Mouse (Mus musculus) midbrain, embryonic 14.5 days (tissue): ENCODE data around the gene Mdm1. TPM values are rescaled to one million over a fixed set of nuclear protein-coding genes. Genes with fewer than 3 reads are reported as not detected.
"Not testable (repeated sequence)": the region's sequence is repeated elsewhere in the genome, so short reads cannot be mapped to it uniquely, and the experiment has no call there.

Experiments
- ATAC-seq: fragments of 200-750 bp; cut with Nextera tagmentation; 2 replicates; pipeline ENCODE4 v1.8.0; 2017; ENCODE audit warnings: moderate number of reproducible peaks, moderate library complexity; ENCODE audit not compliant: low FRiP score, low TSS enrichment
- DNase-seq: peaks from one replicate; pipeline ENCODE4 v3.0.0-alpha.2; 2015
- H3K27ac ChIP-seq: fragments of 300-500 bp; sonication (generic); replicated peaks from 2 replicates; pipeline ENCODE4 v1.5.1; 2014; ENCODE audit warnings: mild to moderate bottlenecking, low read depth, low read length, moderate library complexity
- H3K27me3 ChIP-seq: fragments of 300-500 bp; sonication (generic); 2 replicates; pipeline ENCODE4 v1.6.1; 2014; ENCODE audit warnings: low read length, control low read depth, mixed read lengths; ENCODE audit not compliant: control insufficient read depth, insufficient read depth
- H3K36me3 ChIP-seq: fragments of 300-500 bp; sonication (generic); 2 replicates; pipeline ENCODE4 v1.6.1; 2014; ENCODE audit warnings: low read length, control low read depth; ENCODE audit not compliant: control insufficient read depth, insufficient read depth
- H3K4me1 ChIP-seq: fragments of 300-500 bp; sonication (generic); 2 replicates; pipeline ENCODE4 v1.6.1; 2014; ENCODE audit warnings: mild to moderate bottlenecking, antibody characterized with exemption, low read length, control low read depth; ENCODE audit not compliant: control insufficient read depth, insufficient read depth
- H3K4me2 ChIP-seq: fragments of 300-500 bp; sonication (generic); 2 replicates; pipeline ENCODE4 v1.6.1; 2014; ENCODE audit warnings: mild to moderate bottlenecking, low read length, moderate library complexity
- H3K4me3 ChIP-seq: fragments of 300-500 bp; sonication (generic); replicated peaks from 2 replicates; pipeline ENCODE4 v1.5.1; 2014; ENCODE audit warnings: low read depth, low read length
- H3K9ac ChIP-seq: fragments of 300-500 bp; sonication (generic); replicated peaks from 2 replicates; pipeline ENCODE4 v1.6.1; 2014; ENCODE audit warnings: mild to moderate bottlenecking, low read length, moderate library complexity
- H3K9me3 ChIP-seq: fragments of 300-500 bp; sonication (generic); 2 replicates; pipeline ENCODE4 v1.6.1; 2016; ENCODE audit warnings: low read length, control low read depth, mixed read lengths; ENCODE audit not compliant: control insufficient read depth
- WGBS: fragments of 180-500 bp; shearing (Covaris S2); extraction: QIAGEN DNeasy Blood & Tissue Kit; methylation state at CpG from one replicate; pipeline ENCODE4 v1.1.7; 2014; 5-methylcytosine and 5-hydroxymethylcytosine counted together
- polyA plus RNA-seq: library from polyadenylated mRNA; unstranded; fragments of >200 nt; fragmentation: Nextera tagmentation; extraction: Ambion mirVana; gene quantifications from 2 replicates; pipeline ENCODE4 v1.2.1, GENCODE M21; 2014

Gene Mdm1
- polyA plus RNA-seq, 1 experiment from 2014 or later: 32.3 TPM

DNA sequence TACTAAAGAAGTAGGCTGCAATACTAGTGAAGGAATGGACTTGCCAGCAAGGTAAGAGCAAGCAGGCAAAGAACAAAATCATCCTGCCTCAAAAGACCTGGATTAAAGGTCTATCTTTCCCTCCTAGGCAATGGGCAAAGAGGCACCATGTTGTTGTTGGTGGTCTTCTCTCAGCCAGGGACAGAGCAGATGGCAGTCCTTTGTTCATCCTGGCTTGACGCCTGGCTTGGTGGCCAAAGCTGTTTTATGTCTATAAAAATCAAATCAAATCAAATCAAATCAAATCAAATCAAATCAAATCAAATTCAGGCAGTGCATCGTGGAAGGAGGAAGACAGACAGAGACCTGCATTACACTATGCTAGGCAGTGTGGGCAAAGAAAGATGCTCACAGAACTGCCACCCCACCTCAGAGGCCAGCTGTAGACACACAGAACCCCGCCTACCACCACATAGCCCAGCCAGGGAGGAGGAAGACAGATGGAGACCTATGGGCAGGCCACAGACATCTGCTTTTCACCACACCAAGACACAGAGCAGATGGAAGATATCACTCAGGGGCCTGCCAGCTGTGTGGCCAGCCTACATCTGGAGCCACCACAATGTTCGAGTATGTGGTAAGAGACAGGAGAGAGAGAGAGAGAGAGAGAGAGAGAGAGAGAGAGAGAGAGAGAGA lies 74.2 kb downstream of the Mdm1 start:
- not testable (repeated sequence) for DNase-seq, ATAC-seq
- 65% methylated on average over 2 of the region's 4 CpGs for WGBS

More for the DNA sequence above, 74.2 kb downstream of the Mdm1 start:
- H3K4me3 ChIP-seq, H3K9me3 ChIP-seq, H3K9ac ChIP-seq, H3K36me3 ChIP-seq, H3K4me2 ChIP-seq, H3K27ac ChIP-seq, H3K4me1 ChIP-seq, H3K27me3 ChIP-seq: not testable (repeated sequence)

Other genes with a start within 250 kb of the Mdm1 start
- not detected in 2 replicates for gene Il22, start 63.1 kb downstream of the Mdm1 start, polyA plus RNA-seq
- gene Gm32717, start 99.0 kb downstream of the Mdm1 start, polyA plus RNA-seq: 0.21 and 0.34 TPM in 2 replicates
- 0.21 and 0.34 TPM in 2 replicates for gene Gm32802, start 116.9 kb downstream of the Mdm1 start, polyA plus RNA-seq
- gene Iltifb, start 153.2 kb downstream of the Mdm1 start, polyA plus RNA-seq: 0.45 TPM in 1 of 2 replicates, not detected in the other
- gene Gm9040, start 185.2 kb downstream of the Mdm1 start, polyA plus RNA-seq: not detected in 2 replicates
- gene Gm9044, start 190.6 kb downstream of the Mdm1 start, polyA plus RNA-seq: not detected in 2 replicates
- not detected in 2 replicates for gene Gm9045, start 196.0 kb downstream of the Mdm1 start, polyA plus RNA-seq
- gene Gm9046, start 201.4 kb downstream of the Mdm1 start, polyA plus RNA-seq: not detected in 2 replicates
- gene Gm9048, start 206.9 kb downstream of the Mdm1 start, polyA plus RNA-seq: not detected in 2 replicates
- gene Gm9049, start 212.3 kb downstream of the Mdm1 start, polyA plus RNA-seq: not detected in 2 replicates